Mouse (Mus musculus) mammary gland, adult 2 months (tissue): ENCODE measurements around the gene Fcrls. TPM values are rescaled to one million over a fixed set of nuclear protein-coding genes. Genes with fewer than 3 reads are reported as not detected.

ENCODE experiments used
- polyA plus RNA-seq: library from polyadenylated mRNA; depleted of rRNA; stranded (reverse); fragments of >200 nt; gene quantifications from 2 replicates; pipeline ENCODE4 v1.2.3, GENCODE M21; 2012; ENCODE audit warnings: low replicate concordance; rRNA removed

Fcrls gene
- polyA plus RNA-seq, result 14.6 and 33.0 TPM in 2 replicates

GRCm38 (mm10) chr3:87263436-87263835 is at the start of gene Fcrls:
TSS of gene Fcrls (minus strand) at chr3:87263738.

Other genes with a start within 250 kb of the Fcrls start
- gene Kirrel, start 89.0 kb downstream of the Fcrls start, polyA plus RNA-seq, result 15.5 and 21.5 TPM in 2 replicates
- gene Cd5l, start 94.1 kb upstream of the Fcrls start, polyA plus RNA-seq, result 1.8 and 1.9 TPM in 2 replicates
- gene Fcrl1, start 112.6 kb upstream of the Fcrls start, polyA plus RNA-seq, result 13.1 and 16.1 TPM in 2 replicates
- 0.50 TPM in 2 replicates for gene Fcrl5, start 172.0 kb upstream of the Fcrls start, polyA plus RNA-seq